Mouse (Mus musculus): ENCODE measurements at regions not wholly inside any gene's neighbourhood (a gene's known extent, or its start where the extent isn't known, plus 50 kb on each side); places are given as distances from the start of the nearest gene placed in this dataset.

DNA sequence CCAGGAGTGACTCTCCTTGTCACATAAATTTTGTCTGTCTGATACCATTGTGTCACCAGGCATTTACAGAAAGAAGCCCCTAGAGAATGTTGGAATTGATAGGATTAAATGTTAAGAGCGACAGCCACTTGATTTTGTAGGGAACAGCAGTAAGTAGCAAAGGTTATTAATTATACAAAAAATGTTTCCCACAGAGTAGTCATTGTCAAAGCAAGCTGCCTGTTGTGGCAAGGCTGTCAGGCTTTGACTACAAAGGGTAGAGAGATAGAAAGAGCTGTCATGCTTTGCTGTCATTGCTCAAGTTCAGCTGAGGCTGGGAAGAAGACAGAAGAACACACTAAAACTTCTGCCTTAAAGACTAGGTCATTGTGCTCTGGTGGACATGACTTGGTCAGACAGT lies 193.8 kb downstream of the Gm7361 start:
- H3K4me2 ChIP-seq (ENCODE audit: low read depth, severe bottlenecking): no peak overlapping the region
- no peak overlapping the region for H3K9ac ChIP-seq (ENCODE audit: low read length)
- no peak overlapping the region for H3K27ac ChIP-seq (replicated peaks; ENCODE audit: low read depth, low read length)
- no peaks in the 10 kb centered on the region for H3K9me3 ChIP-seq (ENCODE audit: control insufficient read depth, low read length)
- no peaks in the 10 kb centered on the region for H3K27me3 ChIP-seq (ENCODE audit: control insufficient read depth, insufficient read depth, low read length)
- whole genome bisulfite sequencing: 89% methylated on average over 1 of the region's 1 CpGs
- no peak for DNase-seq (ENCODE audit: low spot score)
- no peaks in the 10 kb centered on the region for H3K36me3 ChIP-seq (ENCODE audit: control insufficient read depth, insufficient read depth, low read length)
- ATAC-seq (ENCODE audit: insufficient number of reproducible peaks, low FRiP score, low TSS enrichment, low read depth): no peak
- H3K4me3 ChIP-seq (ENCODE audit: low read depth, low read length): no peak overlapping the region
- H3K4me1 ChIP-seq (ENCODE audit: control insufficient read depth, insufficient read depth, low read length): no peaks in the 10 kb centered on the region

GRCm38 (mm10) chr5:26457627-26458026 lies 200.1 kb downstream of the Gm7361 start:
- no peaks in the 10 kb centered on the region for H3K4me1 ChIP-seq (ENCODE audit: control insufficient read depth, insufficient read depth, low read length)
- H3K4me3 ChIP-seq (ENCODE audit: low read depth, low read length): no peak overlapping the region
- no peak overlapping the region for H3K9ac ChIP-seq (ENCODE audit: low read length)
- H3K27me3 ChIP-seq (ENCODE audit: control insufficient read depth, insufficient read depth, low read length): no peaks in the 10 kb centered on the region
- H3K4me2 ChIP-seq (ENCODE audit: low read depth, severe bottlenecking): no peak overlapping the region
- no peaks in the 10 kb centered on the region for H3K36me3 ChIP-seq (ENCODE audit: control insufficient read depth, insufficient read depth, low read length)
- ATAC-seq (ENCODE audit: insufficient number of reproducible peaks, low FRiP score, low TSS enrichment, low read depth) (no peak), DNase-seq (ENCODE audit: low spot score) (no peak)
- 75% methylated on average over 4 of the region's 4 CpGs for WGBS
- no peak overlapping the region for H3K27ac ChIP-seq (replicated peaks; ENCODE audit: low read depth, low read length)
- H3K9me3 ChIP-seq (ENCODE audit: control insufficient read depth, low read length): no peaks in the 10 kb centered on the region

DNA sequence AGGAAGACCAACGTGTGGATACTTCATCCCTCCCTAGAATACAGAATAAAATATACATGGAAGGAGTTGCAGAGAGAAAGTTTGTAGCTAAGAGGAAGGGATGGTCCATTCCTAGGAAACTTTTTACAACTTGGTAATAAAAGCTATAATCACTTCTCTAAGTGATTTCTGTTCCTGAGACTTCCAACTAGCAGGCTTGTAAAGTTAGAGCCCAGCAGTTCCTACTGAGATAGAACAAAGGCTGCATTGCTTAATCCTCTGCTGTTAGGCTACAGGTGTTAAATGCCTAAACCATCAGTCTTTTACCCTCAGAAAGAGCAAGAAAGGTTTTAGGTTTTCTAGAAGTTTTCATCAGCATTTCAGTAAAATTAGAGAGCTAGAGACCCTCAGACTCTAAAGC lies 209.2 kb downstream of the Gm7361 start:
- H3K27me3 ChIP-seq (ENCODE audit: control insufficient read depth, insufficient read depth, low read length): no peaks in the 10 kb centered on the region
- H3K9me3 ChIP-seq (ENCODE audit: control insufficient read depth, low read length): no peaks in the 10 kb centered on the region
- no peaks in the 10 kb centered on the region for H3K36me3 ChIP-seq (ENCODE audit: control insufficient read depth, insufficient read depth, low read length)
- 44% methylated on average over 1 of the region's 1 CpGs for WGBS
- H3K4me1 ChIP-seq (ENCODE audit: control insufficient read depth, insufficient read depth, low read length): no peaks in the 10 kb centered on the region
- no peak overlapping the region for H3K9ac ChIP-seq (ENCODE audit: low read length)
- no peak overlapping the region for H3K4me3 ChIP-seq (ENCODE audit: low read depth, low read length)
- no peak overlapping the region for H3K27ac ChIP-seq (replicated peaks; ENCODE audit: low read depth, low read length)
- ATAC-seq (ENCODE audit: insufficient number of reproducible peaks, low FRiP score, low TSS enrichment, low read depth) (no peak), DNase-seq (ENCODE audit: low spot score) (no peak)
- no peak overlapping the region for H3K4me2 ChIP-seq (ENCODE audit: low read depth, severe bottlenecking)

GRCm38 (mm10) chr5:26485726-26486125 lies 228.2 kb downstream of the Gm7361 start:
- H3K9me3 ChIP-seq (ENCODE audit: control insufficient read depth, low read length): no peaks in the 10 kb centered on the region
- WGBS: 93% methylated on average over 2 of the region's 2 CpGs

GRCm38 (mm10) chr5:26494003-26494402 lies 236.5 kb downstream of the Gm7361 start:
- Histone ChIP-seq H3K4me1 (ENCODE audit: control insufficient read depth, insufficient read depth, low read length) (no peaks in the 10 kb centered on the region), H3K27ac (replicated peaks; ENCODE audit: low read depth, low read length) (no peak overlapping the region), H3K4me3 (ENCODE audit: low read depth, low read length) (no peak overlapping the region), H3K9ac (ENCODE audit: low read length) (no peak overlapping the region), H3K36me3 (ENCODE audit: control insufficient read depth, insufficient read depth, low read length) (no peaks in the 10 kb centered on the region), H3K4me2 (ENCODE audit: low read depth, severe bottlenecking) (no peak overlapping the region), H3K27me3 (ENCODE audit: control insufficient read depth, insufficient read depth, low read length) (no peaks in the 10 kb centered on the region), H3K9me3 (ENCODE audit: control insufficient read depth, low read length) (no peaks in the 10 kb centered on the region)
- DNase-seq (ENCODE audit: low spot score): no peak
- WGBS: 68% methylated on average over 2 of the region's 2 CpGs
- ATAC-seq (ENCODE audit: insufficient number of reproducible peaks, low FRiP score, low TSS enrichment, low read depth): no peak

More at GRCm38 (mm10) chr5:26485726-26486125, 228.2 kb downstream of the Gm7361 start:
- DNase-seq (ENCODE audit: low spot score) (no peak), ATAC-seq (ENCODE audit: insufficient number of reproducible peaks, low FRiP score, low TSS enrichment, low read depth) (no peak)
- no peaks in the 10 kb centered on the region for H3K27me3 ChIP-seq (ENCODE audit: control insufficient read depth, insufficient read depth, low read length)
- no peaks in the 10 kb centered on the region for H3K36me3 ChIP-seq (ENCODE audit: control insufficient read depth, insufficient read depth, low read length)
- no peak overlapping the region for H3K4me2 ChIP-seq (ENCODE audit: low read depth, severe bottlenecking)
- H3K4me3 ChIP-seq (ENCODE audit: low read depth, low read length): no peak overlapping the region
- no peak overlapping the region for H3K27ac ChIP-seq (replicated peaks; ENCODE audit: low read depth, low read length)
- H3K9ac ChIP-seq (ENCODE audit: low read length): no peak overlapping the region
- no peaks in the 10 kb centered on the region for H3K4me1 ChIP-seq (ENCODE audit: control insufficient read depth, insufficient read depth, low read length)

- no peaks in the 10 kb centered on the region for H3K9me3 ChIP-seq (ENCODE audit: control insufficient read depth, low read length)
- H3K27me3 ChIP-seq (ENCODE audit: control insufficient read depth, insufficient read depth, low read length): no peaks in the 10 kb centered on the region
- H3K9ac ChIP-seq (ENCODE audit: low read length): no peak overlapping the region
- no peaks in the 10 kb centered on the region for H3K4me1 ChIP-seq (ENCODE audit: control insufficient read depth, insufficient read depth, low read length)
- H3K36me3 ChIP-seq (ENCODE audit: control insufficient read depth, insufficient read depth, low read length): no peaks in the 10 kb centered on the region
- DNase-seq (ENCODE audit: low spot score): no peak
- no peak overlapping the region for H3K4me2 ChIP-seq (ENCODE audit: low read depth, severe bottlenecking)
- 88% methylated on average over 2 of the region's 2 CpGs for WGBS
- H3K27ac ChIP-seq (replicated peaks; ENCODE audit: low read depth, low read length): no peak overlapping the region
- no peak for ATAC-seq (ENCODE audit: insufficient number of reproducible peaks, low FRiP score, low TSS enrichment, low read depth)
- H3K4me3 ChIP-seq (ENCODE audit: low read depth, low read length): no peak overlapping the region
These were observed 240.3 kb downstream of the Gm7361 start for GRCm38 (mm10) chr5:26497641-26498430.

DNA sequence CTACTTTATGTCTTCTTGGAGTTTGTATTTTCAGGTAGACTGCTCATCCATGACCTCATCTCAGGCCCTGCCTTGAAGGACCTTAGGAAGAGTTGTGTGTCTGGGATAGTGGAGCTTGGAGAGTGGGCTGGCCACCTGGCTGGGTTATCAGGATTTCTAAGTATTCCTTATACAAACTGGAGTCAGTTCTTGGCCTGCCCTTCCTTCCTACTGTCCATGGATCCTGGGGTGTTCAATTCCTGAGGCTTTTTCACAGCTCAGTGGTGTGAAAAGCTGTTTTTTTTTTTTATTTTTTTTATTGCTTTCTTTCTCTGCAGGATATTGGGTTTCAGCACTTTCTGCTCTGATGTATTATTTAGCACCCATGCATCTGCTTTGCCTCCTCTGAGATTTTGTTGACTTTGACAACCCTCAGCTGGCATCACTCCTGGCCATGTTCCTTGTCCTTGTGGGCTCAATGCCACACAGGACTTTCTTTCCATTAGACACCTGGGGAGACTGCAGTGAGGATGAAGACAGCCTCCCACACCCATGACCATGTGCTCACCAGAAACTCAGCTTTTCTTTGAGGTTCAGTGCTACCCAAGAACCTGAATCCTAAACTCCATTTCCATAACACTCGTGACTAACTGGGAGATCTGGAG lies 252.2 kb downstream of the Gm7361 start:
- Histone ChIP-seq H3K27me3 (ENCODE audit: control insufficient read depth, insufficient read depth, low read length) (no peaks in the 10 kb centered on the region), H3K9ac (ENCODE audit: low read length) (no peak overlapping the region), H3K4me2 (ENCODE audit: low read depth, severe bottlenecking) (no peak overlapping the region), H3K27ac (replicated peaks; ENCODE audit: low read depth, low read length) (no peak overlapping the region), H3K4me1 (ENCODE audit: control insufficient read depth, insufficient read depth, low read length) (no peaks in the 10 kb centered on the region), H3K9me3 (ENCODE audit: control insufficient read depth, low read length) (no peaks in the 10 kb centered on the region), H3K4me3 (ENCODE audit: low read depth, low read length) (no peak overlapping the region), H3K36me3 (ENCODE audit: control insufficient read depth, insufficient read depth, low read length) (no peaks in the 10 kb centered on the region)
- ATAC-seq (ENCODE audit: insufficient number of reproducible peaks, low FRiP score, low TSS enrichment, low read depth) (no peak), DNase-seq (ENCODE audit: low spot score) (no peak)
- WGBS: 65% methylated on average over 1 of the region's 1 CpGs

- H3K27me3 ChIP-seq (ENCODE audit: control insufficient read depth, insufficient read depth, low read length): no peaks in the 10 kb centered on the region
- no peaks in the 10 kb centered on the region for H3K9me3 ChIP-seq (ENCODE audit: control insufficient read depth, low read length)
- H3K36me3 ChIP-seq (ENCODE audit: control insufficient read depth, insufficient read depth, low read length): no peaks in the 10 kb centered on the region
- no peak overlapping the region for H3K9ac ChIP-seq (ENCODE audit: low read length)
- ATAC-seq (ENCODE audit: insufficient number of reproducible peaks, low FRiP score, low TSS enrichment, low read depth) (no peak), DNase-seq (ENCODE audit: low spot score) (no peak)
- H3K4me2 ChIP-seq (ENCODE audit: low read depth, severe bottlenecking): no peak overlapping the region
- no peak overlapping the region for H3K27ac ChIP-seq (replicated peaks; ENCODE audit: low read depth, low read length)
- no peaks in the 10 kb centered on the region for H3K4me1 ChIP-seq (ENCODE audit: control insufficient read depth, insufficient read depth, low read length)
- 41% methylated on average over 5 of the region's 5 CpGs for WGBS
- no peak overlapping the region for H3K4me3 ChIP-seq (ENCODE audit: low read depth, low read length)
These were observed 255.8 kb downstream of the Gm7361 start for GRCm38 (mm10) chr5:26513039-26513955.
